Mouse (Mus musculus) c-Kit-negative CD71-positive TER-119-positive erythroid progenitor cells, embryonic 14.5 days (primary cell): Measurements from ENCODE around the gene Akr1c19.
"Not testable (repeated sequence)": the region's sequence is repeated elsewhere in the genome, so short reads cannot be mapped to it uniquely, and the experiment has no call there.

Experiments used
- DNase-seq: peaks from one replicate; pipeline ENCODE4 v3.0.0-alpha.2; 2013; ENCODE audit warnings: low read depth, low spot score

Akr1c19 gene

GRCm38 (mm10) chr13:4228441-4228840 is at the start of gene Akr1c19:
TSS of gene Akr1c19 (plus strand) at chr13:4228700.
- no peak for DNase-seq

GRCm38 (mm10) chr13:4181321-4181720 is 47.2 kb upstream of the Akr1c19 start:
- DNase-seq, result not testable (repeated sequence)

GRCm38 (mm10) chr13:4183116-4183515 is 45.4 kb upstream of the Akr1c19 start:
- DNase-seq, result no peak

GRCm38 (mm10) chr13:4186641-4187411 is 41.7 kb upstream of the Akr1c19 start:
- DNase-seq, result not testable (repeated sequence)

GRCm38 (mm10) chr13:4188174-4188573 is 40.3 kb upstream of the Akr1c19 start:
- no peak for DNase-seq

- DNase-seq, result no peak
Measured at GRCm38 (mm10) chr13:4190904-4191303, 37.6 kb upstream of the Akr1c19 start, which contains the start of gene Akr1c13. TSS of gene Akr1c13 (plus strand) at chr13:4191150.

- no peak for DNase-seq
Measured at GRCm38 (mm10) chr13:4192511-4192910, 36.0 kb upstream of the Akr1c19 start.

GRCm38 (mm10) chr13:4206147-4206903 is 22.2 kb upstream of the Akr1c19 start:
- DNase-seq, result no peak

GRCm38 (mm10) chr13:4211560-4212299 is 16.8 kb upstream of the Akr1c19 start:
- DNase-seq, result no peak

GRCm38 (mm10) chr13:4212309-4212708 is 16.2 kb upstream of the Akr1c19 start:
- DNase-seq, result no peak

- DNase-seq, result not testable (repeated sequence)
Measured at GRCm38 (mm10) chr13:4215496-4215895, 13.0 kb upstream of the Akr1c19 start.

GRCm38 (mm10) chr13:4230841-4231623 is 2.5 kb downstream of the Akr1c19 start:
- DNase-seq, result no peak

GRCm38 (mm10) chr13:4233135-4233534 is 4.6 kb downstream of the Akr1c19 start:
- DNase-seq, result no peak

GRCm38 (mm10) chr13:4233536-4234172 is 5.2 kb downstream of the Akr1c19 start:
- DNase-seq, result no peak

- DNase-seq, result no peak
Measured at GRCm38 (mm10) chr13:4244861-4245559, 16.5 kb downstream of the Akr1c19 start.

GRCm38 (mm10) chr13:4249347-4249746 is 20.8 kb downstream of the Akr1c19 start:
- DNase-seq, result no peak

GRCm38 (mm10) chr13:4256894-4257293 is 28.4 kb downstream of the Akr1c19 start:
- DNase-seq, result not testable (repeated sequence)

GRCm38 (mm10) chr13:4257349-4257748 is 28.8 kb downstream of the Akr1c19 start:
- DNase-seq, result no peak

- no peak for DNase-seq
Measured at GRCm38 (mm10) chr13:4264612-4265011, 36.1 kb downstream of the Akr1c19 start.

GRCm38 (mm10) chr13:4265047-4265446 is 36.5 kb downstream of the Akr1c19 start:
- no peak for DNase-seq
